Mouse (Mus musculus) c-Kit-positive CD71-positive TER-119-negative erythroid progenitor cells, embryonic 14.5 days (primary cell): ENCODE results near the gene Mob3b.
A peak's percentile ranks its signal among the peaks of the same experiment; 100 is the strongest.
"Not testable (repeated sequence)": the region's sequence is repeated elsewhere in the genome, so short reads cannot be mapped to it uniquely, and the experiment has no call there.

Source experiments
- DNase-seq: peaks from one replicate; pipeline ENCODE4 v3.0.0-alpha.2; 2013; ENCODE audit warnings: low read depth

Mob3b gene

DNA sequence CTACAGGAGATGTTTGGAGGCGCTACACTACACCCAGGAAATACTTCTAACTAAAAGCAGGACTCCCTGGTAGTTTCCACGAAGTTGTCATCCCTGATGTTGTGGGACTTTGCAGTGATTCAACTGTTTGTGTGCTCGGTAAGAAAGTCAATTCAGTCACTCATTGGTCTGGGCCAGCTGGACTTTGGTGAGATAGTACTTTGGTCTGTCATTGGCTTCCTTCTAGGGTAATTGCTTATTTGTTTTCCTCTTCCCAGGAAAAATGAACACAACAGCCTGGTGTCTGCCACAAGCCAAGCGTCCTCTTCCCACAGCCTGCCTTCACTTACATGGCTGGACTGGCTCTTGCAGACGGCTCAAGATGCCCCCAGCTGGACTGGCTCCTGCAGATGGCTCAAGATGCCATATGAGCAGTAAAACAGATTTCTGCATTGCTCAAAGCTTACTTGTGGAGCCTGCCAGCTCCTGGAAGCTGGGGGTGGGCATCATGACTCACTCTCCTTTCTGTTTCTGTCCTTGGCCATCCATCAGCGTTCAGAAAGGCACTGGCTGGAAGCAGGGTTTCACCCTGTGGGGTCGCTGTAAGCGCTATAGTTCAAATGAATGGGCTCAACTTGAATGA lies 190.8 kb downstream of the Mob3b start:
- DNase-seq: no peak

DNA sequence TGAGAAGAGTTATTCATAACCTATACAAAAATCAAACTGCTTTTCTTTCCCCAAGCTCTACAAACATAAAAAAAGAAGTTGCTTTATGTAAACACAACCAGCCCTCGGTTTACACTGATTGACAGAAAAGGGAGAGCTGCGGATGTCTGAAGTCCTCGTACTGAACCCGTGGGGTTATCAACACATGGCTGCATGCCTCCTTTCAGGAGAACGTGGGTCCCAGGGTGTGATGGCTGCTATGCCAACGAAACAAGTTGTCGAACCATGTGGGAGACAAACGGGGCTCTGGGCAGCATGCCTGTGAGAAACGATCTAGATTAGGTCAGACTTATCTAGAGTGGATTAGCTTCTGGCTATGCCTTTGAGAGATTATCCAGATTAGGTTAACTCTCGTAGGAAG lies 192.4 kb downstream of the Mob3b start:
- no peak for DNase-seq

DNA sequence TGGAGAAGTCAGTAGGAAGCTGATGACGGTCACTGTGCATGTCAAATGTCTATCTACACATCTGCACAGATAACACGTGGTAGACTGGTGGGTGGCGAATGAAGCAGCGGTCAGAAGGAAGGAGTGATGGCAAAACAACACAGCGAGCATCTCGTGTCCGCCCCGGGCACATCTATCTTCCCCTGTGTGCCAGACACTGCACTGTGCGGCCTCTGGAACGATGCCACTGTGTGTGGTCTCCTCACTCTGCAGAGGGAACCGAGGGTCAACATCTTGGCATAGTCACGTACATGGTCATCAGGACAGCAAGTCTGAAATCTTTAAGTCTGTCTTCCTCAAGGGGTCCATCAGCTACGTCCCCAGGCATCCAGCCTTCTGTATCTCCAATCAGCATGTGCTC lies 193.3 kb downstream of the Mob3b start:
- DNase-seq: no peak

DNA sequence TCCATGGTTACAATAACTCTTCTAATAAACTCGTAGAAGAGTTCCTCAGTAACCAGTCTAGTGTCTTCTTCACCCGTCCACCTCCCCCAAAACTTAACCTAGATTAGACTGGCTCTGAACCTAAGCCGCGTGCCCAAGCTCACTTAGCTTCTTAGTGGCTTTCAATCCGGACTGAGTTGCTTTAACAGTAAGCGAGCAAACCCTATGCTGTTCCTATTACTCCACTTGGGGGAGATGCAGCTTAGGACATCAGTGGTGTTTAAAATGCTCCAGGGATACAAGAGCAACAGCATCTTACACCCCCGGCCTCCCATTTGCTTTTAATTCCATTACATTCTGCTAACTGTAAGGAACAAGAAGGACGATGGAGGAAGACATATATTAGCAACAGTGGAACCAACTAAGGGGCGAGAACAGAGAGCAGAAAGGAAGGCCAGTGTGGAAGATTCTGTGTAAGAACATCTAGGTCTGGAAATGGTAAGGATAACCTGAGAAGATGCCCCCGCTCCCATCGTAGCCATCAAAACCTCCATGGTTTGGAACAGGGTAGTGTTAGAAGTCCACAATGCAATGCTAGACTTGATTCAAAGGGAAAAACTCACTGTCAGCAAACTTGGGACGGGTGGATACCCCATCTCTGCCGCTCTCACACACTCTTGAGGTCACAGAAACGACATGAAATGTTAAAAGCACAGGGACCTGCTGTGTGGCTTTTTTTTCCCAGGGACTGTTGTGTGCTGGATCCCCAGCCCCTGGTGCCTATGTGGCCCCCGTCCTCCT lies 196.3 kb downstream of the Mob3b start:
- no peak for DNase-seq

DNA sequence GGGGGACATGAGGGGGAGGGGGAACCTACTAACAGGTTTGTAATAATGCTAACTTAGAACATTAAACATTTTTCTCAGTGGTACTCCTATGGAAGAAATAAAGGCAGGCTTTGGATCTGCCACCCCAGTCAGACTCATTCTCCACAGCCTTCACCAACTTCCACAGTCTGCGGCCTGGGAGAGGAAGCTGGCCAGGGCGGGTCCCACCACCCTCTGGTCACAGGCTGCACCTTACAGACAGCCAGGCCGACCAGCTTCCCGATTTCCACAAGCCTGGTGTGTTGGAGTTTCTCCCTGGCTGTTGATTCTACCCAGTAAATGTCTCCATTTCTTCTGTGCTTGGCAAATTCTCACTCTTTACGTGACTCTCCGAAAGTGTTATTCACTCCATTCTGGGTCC lies 197.8 kb downstream of the Mob3b start:
- DNase-seq: no peak

DNA sequence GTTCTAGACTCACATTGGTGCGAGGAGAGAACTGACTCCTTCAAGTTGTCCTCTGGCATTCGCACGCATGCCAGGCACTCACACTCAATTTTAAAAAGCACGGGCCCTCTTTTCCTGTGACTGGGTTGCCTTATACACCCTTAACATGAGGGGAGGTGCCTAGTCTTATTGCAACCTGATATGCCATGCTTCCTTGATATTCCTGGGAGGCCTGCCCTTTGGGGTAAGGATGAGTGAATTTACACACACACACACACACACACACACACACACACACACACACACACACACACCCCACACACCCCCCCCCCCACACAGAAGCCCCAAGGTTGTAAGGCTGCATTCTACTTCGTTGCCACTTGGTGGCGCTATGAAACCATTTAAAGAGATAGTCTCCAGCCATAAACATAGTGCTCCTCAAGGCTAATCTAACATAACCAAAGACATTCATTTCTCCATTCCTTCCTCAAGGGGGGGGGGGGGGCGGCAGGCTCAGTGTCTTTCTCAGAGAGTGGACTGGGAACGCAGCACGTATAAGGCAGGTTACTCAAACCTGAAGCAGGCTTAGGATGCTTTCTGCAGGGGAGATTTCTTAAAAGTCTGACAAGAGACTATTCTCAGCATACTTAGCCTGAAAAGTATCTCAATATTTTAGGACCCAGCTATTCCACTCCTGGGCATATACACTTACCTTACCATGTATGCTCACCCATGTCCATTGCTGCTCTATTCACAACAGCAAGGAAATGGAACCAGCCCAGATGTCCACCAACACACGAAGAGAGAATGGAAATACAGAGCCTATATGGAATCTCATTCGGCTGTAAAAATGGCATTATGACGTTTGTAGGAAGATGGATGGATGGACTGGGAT lies 198.9 kb downstream of the Mob3b start:
- DNase-seq: peak; percentile 30

- no peak for DNase-seq
Measured at GRCm38 (mm10) chr4:34953716-34954115, 203.6 kb downstream of the Mob3b start.

DNA sequence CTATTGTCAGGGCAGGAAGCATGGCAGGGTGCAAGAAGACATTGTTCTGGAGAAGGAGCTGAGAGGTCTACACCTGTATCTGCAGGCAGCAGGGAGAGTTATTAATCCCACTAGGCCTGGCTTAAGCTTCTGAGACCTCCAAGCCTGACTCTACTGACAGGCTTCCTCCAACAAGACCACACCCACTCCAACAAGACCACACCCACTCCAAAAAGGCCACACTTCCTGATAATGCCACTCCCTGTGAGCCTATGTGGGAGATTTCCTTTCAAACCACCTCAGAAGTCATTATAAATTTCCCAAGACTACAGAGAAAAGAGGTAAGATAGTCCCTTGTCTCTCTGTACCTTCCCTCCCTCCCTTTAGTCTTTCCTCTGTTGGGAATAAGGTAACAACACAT lies 210.1 kb downstream of the Mob3b start:
- DNase-seq: peak; percentile 5

DNA sequence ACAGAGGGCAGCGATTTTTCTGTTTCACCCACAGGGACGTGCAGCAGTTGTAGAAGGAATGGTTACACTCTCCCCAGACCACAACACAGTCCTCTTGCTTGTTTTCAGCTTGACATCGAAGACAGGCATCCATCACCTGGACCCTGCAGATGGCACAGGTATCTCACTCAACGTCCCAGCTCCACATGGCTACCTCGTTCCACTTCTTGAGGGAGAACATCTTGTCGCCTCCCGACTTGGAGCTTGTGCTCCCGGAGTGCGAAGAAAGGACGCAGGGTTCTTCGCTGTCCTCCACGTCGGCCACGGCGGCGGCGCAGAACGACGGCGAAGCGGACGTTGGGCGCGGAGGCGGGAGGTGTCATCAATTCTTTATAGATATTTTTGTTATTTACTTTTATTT lies 216.2 kb downstream of the Mob3b start:
- DNase-seq: no peak

DNA sequence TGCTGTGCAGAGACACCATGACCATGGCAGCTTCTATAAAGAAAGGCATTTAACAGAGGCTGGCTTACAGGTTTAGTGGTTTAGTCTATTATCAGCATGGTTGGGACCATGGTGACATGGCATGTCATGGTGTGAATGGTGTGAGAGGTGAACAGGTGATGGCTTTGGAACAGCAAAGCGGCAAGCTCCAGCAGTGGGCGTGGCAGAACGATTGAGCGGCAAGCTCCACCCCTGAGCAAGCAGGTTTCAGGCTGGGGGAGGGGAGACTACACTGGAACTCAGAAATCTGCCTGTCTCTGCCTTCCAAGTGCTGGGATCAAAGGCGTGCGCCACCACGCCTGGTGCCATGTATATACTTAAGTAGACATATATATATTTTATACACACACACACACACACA lies 228.9 kb downstream of the Mob3b start:
- DNase-seq: not testable (repeated sequence)

DNA sequence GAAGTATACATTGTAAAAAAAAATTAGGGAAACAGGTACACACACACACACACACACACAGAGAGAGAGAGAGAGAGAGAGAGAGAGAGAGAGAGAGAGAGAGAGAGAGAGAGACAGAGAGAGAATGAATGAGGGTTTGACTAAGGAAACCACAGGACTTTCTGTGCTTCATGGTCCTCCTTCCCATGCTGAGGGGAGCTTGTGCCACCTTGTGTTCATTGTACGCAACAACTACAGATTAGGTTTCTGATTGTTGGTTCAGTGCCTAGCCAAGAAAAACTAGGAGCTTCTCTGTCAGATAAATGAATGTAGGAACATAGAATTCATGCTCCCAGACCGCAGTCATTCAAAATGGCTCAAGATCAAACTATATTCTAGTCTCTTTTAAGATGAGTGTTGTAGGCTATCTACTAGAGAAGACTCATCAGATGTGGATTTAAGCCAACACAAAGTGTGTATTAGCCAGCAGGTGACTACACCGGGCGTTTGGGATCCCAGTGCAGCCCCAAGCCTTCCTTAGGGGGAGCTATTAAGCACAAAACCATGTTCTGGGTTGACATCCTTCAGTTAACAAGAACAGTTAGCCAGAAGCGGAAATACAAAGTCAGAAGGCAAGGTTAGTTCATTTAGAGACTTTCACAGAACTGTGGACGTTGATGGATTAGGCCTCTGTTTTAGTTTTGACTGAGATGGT lies 235.0 kb downstream of the Mob3b start:
- peak; percentile 34 for DNase-seq

GRCm38 (mm10) chr4:34917400-34917799 lies 239.9 kb downstream of the Mob3b start:
- DNase-seq: no peak

- DNase-seq: no peak
Measured at GRCm38 (mm10) chr4:34912171-34912570, 245.1 kb downstream of the Mob3b start.

DNA sequence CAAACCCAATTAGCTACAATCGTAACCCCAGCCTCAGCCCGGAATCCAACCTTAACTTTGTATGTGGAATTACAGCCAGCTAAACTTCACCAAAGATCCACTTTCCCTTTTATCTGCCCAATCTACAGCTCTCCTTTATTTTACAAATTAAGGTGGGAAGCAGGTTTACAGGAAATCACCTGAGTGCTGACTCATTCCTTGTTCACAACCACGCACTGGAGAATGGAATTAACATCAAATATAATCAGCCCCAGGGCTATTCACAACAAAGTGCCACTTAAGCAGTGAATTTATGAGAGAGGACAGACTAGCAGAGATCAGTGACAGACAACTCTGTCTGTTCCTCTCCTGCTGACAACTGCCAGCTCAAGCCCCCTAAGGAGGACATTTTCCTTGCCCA lies 245.9 kb downstream of the Mob3b start:
- DNase-seq: no peak

GRCm38 (mm10) chr4:34908127-34908526 lies 249.2 kb downstream of the Mob3b start:
- no peak for DNase-seq

- DNase-seq: no peak
Measured at GRCm38 (mm10) chr4:34907026-34907425, 250.3 kb downstream of the Mob3b start.

DNA sequence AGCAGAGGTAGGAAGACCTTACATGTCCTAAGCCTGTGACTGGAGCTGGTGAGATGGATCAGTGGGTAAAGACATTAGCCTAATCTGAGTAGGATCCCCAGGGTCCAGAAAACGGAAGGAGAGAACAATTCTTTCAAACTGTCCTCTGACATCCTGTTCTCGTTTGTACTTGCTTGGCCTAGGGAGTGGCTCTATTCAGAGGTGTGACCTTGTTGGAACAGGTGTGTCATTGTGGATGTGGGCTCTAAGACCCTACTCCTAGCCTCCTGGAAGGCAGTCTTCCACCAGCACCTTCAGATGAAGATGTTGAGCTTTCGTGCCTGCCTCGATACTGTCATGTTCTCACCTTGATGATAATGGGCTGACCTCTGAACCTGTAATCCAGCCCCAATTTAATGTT lies 251.1 kb downstream of the Mob3b start:
- no peak for DNase-seq

GRCm38 (mm10) chr4:34905396-34905795 lies 251.9 kb downstream of the Mob3b start:
- no peak for DNase-seq

- DNase-seq: not testable (repeated sequence)
Measured at GRCm38 (mm10) chr4:34901582-34901981, 255.7 kb downstream of the Mob3b start.

DNA sequence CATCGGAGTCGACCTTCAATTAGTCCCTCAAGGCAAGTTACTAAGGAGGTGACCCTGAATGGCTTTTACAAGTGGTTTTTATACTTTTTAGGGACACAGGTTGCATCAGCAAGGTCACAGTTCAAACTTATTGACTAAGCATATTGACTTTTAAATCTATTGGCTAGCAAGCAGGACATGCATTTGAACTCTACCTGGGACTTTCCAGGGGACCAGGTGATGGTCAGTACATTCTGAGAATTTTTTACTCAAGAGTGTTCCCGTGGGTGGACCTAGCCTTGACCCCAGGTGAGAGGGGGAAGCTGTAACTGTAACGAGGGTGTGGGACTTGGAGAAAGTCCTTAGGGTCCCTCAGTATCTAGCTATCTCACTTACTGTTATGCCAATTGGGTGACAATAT lies 256.1 kb downstream of the Mob3b start:
- DNase-seq: no peak

DNA sequence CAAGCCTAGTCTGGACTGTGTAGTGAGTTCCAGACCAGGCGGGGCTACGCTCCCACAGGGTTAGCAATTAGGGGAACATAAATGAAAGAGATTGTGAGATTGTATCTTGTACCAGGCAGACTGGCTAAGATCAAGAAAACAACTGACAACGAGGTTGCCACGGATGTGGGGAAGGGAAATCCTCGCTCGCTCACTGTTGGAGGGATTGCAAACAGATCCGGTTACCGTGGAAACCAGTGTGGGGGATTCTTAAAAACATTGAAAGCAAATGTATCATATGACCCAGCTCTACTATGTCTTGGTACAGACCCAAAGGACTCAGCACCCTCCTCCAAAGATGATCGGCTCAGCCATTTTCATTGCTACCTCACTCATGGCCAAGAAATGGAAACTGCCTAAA lies 257.1 kb downstream of the Mob3b start:
- no peak for DNase-seq

- no peak for DNase-seq
Measured at GRCm38 (mm10) chr4:34899322-34899721, 258.0 kb downstream of the Mob3b start.
